Mouse (Mus musculus) ovary, adult 18-20 months (tissue): Measurements from ENCODE around the gene Tmcc1.
"Not testable (repeated sequence)": the region's sequence is repeated elsewhere in the genome, so short reads cannot be mapped to it uniquely, and the experiment has no call there.

Experiments used
- DNase-seq: peaks from one replicate; pipeline ENCODE4 v3.0.0; 2022; ENCODE audit warnings: low spot score, mixed read lengths

The Tmcc1 gene

DNA sequence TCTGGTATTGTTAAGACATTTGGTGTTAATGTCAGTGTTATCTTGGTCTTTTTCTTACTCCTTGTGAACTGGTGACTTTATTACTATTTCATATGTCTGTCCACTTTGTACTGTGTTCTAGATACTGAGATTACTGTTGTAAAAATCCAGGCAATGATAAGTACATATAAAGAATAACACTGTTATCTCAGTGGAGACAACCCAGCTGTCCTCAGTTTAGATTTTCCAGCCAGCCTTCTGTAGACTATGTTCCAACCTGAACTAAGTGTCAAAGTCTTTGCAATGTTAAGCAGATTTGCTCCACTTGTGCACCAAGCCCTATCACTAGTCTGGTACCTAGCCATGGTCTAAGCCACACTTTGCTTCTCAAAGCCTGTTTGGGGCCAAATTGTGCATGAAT is 118.4 kb downstream of the Tmcc1 start:
- no peak for DNase-seq

DNA sequence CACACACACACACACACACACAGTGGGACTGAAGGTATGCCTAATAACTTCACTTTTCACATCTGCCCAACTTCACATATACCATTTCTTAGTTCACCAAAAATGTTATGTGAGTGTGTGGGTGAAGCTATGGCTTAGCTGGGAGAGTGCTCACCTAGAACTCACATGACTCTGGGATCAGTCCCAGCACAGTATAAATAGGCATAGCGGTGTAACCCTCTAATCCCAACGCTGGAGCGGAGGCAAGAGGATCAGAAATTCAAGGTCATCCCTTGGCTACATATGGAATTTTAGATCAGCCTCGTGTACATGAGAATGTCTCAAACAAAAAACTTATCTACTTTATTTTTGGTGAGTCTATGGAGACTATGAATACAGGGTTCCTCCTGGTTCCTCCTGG is 119.7 kb downstream of the Tmcc1 start:
- no peak for DNase-seq

DNA sequence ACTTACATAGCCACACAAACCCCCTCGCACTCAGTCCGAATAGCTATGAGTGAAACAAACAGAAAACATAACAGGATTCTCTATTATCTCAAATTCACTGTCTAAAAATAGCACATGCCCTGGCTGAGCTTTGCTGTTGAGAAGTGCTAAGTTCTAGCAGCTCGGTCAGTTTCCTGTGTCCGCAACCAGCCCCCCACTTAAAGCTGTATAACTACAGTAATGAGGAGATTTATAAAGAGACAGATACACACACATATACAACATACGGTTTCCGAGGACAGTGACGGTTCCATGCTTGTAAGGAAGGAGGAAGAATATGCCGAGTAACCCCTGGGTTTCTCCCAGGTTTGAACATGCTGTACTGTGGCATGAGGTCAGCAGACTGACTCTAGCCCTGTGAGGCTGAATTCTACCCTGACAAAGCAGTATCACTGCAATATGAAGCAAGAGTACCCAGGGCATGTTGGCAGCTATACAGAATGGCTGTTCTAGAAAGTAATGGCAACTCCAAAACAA is 120.5 kb downstream of the Tmcc1 start:
- peak; percentile 7 for DNase-seq

DNA sequence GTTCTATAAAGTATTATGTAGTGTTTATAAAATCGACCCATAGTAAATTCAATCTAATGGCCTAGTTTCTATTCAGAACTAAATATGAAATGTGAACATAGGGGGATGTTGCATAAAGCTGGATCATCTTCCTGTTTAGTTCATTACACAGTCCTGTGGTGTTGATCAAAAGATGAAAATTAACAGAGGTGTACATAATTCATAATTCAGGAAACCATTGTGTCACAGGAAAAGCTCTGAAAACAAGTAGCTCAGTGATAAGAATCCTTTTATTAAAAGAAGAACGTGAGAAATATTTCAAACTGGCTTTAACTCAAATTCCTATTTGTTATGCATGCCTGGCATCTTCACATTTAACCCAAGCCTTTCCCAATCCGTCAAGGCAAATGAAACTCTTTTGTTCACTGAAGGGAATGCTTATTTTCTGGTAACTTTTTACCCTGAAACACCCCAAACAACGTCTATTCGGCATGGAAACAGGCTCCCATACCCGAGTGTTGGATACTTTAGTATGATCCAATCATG is 121.0 kb downstream of the Tmcc1 start:
- no peak for DNase-seq

DNA sequence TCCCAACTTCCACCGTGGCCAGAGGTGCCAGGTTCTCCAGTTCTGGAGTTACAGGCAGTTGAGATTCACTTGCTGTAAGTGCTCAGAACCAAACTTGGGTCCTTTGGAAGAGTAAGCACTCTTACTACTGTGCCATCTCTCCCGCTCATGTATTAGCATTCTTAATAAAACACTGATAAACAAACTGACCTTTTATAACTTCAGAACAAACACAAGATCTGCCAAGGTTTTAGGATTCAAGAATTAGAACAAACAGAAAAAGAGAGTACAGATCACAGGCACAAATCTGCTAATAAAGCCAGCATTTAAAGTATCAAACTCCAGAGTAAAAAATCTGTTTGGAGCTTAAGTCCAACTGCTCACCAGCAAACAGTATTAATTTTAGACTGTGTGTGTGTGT is 121.5 kb downstream of the Tmcc1 start:
- DNase-seq: no peak

DNA sequence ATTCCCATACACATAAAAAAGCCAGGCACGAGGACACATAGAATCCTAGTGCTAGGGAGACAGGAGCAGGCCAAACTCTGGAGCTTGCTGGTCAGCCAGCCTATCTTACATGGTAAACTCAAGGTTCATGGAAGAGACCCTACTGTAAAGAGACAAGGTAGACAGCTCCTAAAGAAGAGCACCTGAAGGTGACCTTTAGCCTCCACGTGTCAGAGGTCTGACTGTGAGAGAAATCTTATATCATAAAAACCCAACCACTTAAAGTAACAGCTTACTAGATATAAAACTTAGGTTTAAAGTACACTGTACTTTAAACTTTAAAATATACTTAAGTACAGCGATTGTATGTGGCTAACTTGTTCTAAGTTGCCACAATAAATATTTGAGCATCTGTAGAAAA is 122.7 kb downstream of the Tmcc1 start:
- no peak for DNase-seq

DNA sequence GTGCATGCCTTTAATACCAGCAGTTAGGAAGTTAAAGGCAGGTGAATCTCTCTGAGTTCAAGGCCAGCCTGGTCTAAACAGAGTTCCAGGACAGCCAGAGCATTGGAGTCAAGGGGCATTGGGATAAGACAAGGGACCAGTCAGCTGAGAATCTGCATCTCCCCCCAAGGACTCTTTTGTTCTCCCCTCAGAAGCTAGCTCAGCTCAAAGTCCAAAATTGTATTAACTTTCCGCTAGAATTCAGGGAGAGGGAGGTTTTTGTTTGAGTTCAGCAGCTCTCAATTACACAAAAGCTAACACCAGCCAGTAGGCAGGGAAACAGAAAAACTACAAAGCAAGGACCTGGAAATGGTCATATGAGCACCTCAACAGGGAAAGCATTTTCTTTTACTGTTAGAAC is 129.8 kb downstream of the Tmcc1 start:
- DNase-seq: no peak

DNA sequence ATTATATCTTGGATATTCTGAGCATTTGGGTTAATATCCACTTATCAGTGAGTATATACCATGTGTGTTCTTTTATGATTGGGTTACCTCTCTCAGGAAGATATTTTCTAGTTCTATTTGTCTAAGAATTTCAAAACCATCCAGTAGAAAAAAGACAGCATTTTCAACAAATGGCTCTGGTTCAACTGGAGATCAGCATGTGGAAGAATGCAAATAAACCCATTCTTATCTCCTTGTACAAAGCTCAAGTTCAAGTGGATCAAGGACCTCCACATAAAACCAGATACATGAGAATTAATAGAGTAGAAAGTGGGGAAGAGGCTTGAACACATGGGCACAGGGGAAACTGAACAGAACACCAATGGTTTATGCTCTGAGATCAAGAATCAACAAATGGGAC is 133.7 kb downstream of the Tmcc1 start:
- DNase-seq: not testable (repeated sequence)

DNA sequence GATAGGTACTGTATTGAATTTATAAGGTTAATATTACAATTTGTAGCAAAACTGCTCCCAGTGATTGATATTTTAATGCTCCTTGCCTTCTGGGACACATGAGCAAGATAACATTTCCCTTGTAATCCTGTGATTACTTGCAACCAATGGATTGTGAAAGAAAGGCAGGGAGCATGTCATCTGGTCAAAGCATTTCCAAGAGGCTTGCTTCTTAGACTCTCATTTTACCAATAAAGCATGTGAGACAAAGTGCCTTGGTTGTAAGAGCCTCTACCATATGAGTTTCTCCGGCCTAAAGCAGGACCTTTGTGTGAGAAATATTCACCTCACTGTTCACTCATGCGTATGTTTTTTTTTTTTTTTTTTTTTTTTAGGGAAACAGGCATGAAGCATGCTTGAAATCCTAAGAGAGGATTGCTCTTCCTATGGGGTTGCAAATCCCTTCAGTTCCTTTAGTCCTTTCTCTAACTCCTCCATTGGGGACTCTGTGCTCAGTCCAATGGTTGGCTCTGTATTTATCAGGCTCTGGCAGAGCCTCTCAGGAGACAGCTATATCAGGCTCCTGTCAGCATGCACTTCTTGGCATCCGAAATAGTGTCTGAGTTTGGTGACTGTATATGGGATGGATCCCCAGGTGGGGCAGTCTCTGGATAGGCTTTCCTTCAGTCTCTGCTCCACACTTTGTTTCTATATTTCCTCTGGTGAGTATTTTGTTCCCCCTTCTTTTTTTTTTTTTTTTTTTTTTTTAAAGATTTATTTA is 134.6 kb downstream of the Tmcc1 start:
- no peak for DNase-seq

DNA sequence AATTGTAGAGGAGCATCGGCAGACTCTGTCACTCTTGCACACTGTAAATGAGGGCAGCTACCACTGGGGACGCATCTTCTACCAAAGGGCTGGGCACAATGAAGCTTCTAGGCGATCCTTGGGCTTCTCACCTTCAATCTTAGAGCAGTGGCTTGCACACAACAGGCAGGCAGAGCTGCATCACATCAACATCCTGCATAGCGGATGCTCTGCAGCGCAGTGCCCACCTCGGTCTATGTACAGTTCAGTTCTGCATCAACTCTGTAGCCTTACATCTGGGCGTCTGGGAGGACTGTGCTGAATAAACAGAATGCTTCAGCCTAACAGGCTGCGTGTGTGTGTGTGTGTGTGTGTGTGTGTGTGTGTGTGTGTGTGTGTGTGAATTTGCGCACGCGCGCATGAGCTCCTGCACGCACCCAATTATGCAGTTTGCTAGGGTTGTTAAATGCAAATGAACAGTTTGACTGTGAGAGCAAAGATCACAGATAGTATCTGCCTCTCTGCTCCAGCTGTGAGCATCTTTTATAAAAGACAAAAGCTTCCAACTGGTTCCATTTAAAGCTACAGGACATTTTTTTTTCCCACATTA is 136.5 kb downstream of the Tmcc1 start:
- no peak for DNase-seq

DNA sequence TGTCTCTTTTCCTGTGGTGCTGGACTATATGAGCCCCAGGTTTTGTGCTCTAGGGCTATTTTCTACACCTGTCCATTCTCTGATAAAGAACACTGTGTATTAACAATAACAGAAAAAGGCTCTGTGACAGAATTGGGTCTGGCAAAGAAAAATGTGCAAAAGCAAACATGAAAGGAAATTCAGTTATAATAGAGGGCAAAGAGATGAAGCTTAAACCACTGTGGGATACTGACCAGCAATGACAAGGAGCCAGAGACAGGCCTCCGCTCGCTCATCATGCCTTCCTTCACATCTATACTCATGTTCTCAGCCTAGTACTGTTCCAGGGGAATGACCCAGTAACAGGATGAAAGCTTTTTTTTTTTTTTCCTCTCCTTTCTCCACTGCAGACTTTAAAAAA is 137.5 kb downstream of the Tmcc1 start:
- DNase-seq: no peak

DNA sequence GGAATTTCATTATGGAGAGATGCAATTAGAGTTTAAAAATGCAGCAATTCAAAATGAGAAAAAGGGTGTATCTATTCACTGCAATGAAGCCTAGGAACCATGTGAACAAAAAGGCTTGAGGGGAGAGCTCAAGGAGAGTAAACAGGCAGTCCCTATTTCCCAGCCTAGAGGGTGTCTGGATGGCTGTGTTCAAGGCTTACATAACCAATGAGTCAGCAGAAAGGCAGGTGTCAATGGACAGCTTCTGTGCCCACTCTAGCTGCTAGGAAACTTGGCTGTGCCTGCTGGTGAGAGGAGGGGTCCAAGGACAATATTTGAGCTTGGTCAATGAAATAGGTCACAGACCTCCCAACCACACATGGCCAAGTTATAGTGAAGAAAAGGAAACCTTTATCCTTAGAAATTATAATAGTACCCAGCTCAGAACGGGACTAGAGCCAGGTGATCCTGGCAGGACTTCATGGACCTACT is 138.2 kb downstream of the Tmcc1 start:
- DNase-seq: peak; percentile 10

DNA sequence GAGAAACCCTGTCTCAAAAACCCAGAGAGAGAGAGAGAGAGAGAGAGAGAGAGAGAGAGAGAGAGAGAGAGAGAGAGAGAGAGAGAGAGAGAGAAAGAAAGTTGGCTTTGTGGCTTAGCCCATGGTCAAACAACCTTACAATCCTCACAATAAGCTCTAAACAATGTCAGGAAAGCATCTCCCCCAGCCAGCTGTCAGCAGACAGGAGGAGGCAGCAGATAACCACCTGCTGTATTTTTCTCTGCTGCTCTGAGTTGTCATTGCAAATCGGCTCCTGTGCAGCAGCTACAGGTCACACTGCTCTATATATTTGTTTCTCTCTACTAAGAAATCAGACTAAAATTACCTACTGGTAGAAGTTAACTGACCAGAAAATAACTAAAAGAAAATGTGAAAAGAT is 145.4 kb downstream of the Tmcc1 start:
- DNase-seq: no peak

DNA sequence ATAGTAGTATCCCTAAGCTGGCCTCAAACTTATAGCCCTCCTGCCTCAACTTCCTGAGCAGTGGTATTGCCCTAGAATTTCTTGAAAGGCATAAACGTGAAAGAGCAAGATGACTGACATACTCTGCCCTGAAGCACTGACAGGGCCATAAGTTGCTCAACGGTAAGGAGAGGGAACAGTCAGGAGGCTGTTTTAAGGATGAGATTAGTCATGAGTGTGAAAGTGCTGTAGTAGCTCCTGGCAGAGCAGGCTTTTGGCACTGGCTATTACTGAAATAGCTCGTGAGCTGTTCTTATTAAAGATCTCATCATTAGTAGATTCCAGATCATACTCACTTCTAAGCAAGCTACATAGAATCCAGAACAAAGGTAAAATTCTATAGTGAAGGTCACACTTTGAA is 145.9 kb downstream of the Tmcc1 start:
- DNase-seq: no peak

DNA sequence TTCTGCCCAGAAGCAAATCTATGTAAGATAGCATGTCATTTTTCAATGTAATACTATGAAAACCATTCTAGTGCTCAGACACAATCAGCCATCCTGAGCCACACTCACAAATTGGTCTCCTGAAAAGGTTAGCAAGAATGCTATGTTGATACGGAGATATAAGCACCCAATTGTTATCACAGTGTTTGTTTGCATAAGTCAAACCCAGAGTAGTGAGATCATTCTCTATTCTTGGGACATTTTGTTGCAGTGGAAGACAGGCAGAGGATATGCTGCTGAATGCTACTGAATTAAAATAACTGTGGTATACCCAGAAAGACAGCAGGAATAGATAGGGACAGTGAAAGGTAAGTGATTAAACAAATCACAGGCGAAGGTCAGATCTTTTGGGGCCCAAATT is 149.2 kb downstream of the Tmcc1 start:
- no peak for DNase-seq

DNA sequence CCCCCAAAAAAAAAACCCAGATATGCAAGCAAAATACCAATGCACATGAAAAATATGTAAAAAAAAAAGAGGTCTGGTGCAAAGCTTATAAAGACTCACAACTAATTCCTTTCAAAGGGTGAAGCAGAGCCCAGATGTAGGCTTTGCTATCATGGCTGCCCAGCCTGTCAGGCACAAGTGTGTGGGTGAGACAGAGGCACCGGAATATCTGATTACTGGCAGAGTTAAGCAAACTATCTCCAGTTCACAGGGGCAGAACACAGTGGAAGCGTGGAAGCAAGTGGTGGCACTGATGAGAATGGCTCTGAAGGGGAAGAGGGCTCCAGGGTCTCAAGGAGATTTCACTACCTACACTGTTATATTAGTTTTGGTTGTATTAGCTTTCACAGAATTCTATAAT is 155.1 kb downstream of the Tmcc1 start:
- no peak for DNase-seq

DNA sequence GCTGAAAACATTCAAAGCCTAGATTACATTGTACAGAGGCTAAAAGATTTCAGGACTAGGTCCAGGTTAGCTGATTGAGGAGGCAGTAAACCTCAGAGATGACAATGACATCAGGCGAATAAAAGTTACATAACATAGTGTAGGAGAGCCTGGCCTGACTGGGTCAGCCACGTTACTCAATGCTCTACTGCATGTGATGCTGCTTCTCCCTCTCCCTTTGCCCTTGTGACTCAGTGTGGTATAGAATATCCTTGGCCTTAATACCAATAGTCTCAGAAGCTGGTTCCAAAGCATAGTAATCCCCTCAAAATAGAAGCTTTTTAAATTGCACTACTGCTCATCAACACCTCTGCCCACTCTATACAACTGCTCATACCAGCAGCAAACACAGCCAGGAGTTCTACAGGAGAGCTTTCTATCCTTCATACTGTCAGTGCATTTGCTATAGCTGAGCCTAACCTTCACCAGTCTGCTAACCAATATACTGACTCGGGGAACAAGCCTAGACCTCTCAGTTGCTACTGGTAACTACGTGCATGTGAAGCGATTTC is 155.9 kb downstream of the Tmcc1 start:
- no peak for DNase-seq

DNA sequence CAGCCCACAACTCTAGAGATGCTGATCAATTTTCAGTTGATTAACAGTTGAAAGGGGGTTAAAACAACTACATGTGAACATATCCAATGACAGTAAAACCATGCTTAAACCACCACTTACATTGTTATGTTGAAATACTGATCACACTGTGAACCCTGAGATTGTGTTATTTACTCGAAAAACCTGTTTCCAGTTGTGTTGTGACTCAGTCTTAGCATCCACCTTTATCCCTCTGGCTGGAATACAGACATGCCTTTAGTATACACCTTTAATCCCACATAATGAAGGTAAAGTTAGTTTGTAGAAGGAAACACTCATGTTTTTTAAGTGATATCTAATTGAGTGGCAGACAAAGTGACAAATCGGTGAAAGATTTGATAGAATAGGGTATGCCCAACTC is 156.7 kb downstream of the Tmcc1 start:
- DNase-seq: no peak

DNA sequence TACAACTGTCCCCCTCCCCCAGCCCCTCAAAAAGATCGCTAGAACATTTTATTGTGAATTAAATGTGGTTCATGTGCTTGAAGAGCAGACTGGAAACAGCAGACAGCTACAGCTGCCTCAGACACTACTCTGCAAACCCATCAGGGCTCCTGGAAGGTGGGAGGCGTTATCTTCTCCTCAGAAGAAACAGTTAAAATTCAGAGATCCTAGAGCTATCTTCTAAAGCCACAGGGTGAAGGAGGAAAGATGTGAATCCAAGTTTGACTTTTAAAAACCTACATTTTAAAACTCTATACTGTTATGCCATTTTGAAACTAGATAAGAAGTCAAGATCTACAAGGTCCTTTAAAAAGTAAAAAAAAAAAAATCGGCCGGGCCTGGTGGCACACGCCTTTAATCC is 162.2 kb downstream of the Tmcc1 start:
- no peak for DNase-seq

DNA sequence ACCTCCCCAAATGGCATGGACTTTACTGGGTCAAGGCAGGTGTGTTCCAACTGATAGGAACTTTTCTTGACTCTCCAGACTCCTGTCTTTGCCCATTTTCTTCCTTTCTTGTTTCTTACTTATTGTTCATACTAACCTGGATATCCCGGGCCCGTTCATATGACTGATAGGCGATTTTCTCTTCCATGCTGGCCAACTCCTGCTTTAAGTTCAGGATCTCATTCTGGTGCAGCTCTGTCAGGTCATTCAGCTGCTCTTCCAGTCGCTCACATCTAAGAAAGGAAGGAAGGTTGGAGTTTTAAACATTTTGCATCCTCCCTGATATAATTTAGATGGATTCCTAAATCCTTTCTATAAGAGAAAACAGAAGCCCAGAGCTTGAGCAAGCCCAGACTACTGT is 168.6 kb downstream of the Tmcc1 start:
- no peak for DNase-seq

DNA sequence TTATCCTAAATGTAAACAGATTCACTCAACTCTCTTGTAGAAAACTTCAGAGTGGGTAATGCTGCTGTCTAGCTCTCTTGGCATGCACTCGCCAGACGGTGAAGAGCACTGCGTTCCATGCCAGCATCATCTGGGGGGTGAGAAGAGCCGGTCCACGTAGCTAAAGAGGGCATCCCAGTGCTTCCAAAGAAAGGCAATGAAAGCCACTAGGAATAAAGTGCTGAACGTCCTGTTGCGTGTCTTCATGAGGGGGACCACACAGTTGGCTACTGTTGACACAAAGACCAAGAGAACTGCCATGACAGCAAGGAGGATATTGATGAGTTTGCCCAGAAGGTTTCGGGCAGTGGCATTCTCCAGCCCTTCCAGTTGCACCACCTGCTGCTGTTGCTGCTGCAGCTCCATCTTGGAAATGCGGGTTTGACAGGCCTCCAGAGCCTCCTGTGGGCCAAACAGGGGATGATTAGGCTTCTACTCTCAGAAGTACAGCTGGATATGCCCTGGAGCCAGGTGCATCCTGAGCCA is 171.3 kb downstream of the Tmcc1 start:
- DNase-seq: no peak

DNA sequence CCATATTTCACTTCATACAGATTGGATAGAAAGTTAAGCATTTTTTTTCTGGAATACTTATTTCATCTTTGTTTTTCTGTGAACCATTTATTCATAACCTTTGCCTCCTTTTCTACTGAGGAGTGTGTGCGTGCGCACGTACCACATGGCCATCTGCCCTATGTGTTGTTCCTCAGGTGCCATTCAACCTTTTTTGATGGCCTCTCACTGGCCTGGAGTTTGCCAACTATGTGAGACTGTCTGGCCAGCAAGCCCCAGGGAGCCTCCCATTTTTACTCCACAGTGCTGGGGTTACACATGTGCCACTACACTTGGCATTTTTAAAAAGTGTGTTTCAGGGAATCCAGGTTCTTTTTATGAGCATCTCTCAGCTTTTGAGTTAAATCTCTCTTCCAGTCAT is 177.4 kb downstream of the Tmcc1 start:
- no peak for DNase-seq

DNA sequence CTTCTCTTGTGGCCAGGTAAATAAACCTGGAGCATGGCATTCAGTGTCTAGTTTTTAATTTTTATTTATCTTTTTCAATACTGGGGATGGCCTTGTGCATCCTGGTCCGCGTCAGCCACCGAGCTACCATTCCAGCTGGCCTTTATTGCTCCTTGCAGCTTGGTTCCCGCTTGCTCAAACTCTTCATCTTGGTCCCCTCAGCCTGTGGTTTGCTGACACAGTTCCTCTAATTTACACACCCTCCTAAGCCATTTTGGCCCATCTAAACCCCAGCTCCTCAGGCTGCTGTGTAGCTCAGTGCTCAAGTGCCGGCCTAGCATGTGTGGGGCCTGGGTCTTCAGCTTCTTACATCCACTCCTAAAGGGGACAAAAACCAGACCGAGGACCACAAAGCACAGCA is 179.2 kb downstream of the Tmcc1 start:
- no peak for DNase-seq
